Mouse (Mus musculus): ENCODE data around the gene Olfr1535. TPM values are rescaled to one million over a fixed set of nuclear protein-coding genes. Genes with fewer than 3 reads are reported as not detected.
A peak's percentile ranks its signal among the peaks of the same experiment; 100 is the strongest.

Olfr1535 gene
- 0.04 TPM in 1 of 2 replicates, not detected in the other for polyA plus RNA-seq (2016; fragmentation: Nextera tagmentation; extraction: Ambion mirVana)

DNA sequence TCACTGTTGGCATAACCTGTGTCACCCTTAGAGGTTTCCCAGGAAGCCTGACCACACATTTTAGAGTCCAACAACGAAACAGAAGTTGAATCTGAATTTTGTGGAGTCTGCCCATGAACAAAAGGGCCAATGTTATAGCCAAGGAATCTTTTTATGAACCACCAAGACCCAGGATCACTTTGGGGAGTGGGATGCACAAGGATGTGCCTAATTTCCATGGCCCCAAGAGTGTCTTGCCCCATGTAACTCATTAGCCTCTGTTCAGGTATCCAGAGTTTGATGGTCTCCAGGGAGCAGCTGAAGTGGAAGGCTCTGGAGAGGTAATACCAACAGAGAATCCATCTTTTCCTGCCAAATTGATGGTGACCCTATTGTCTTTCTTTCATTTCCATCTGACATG lies at the start of gene Olfr1535:
Gene Olfr1535 (minus strand): TSS at position 101 of the 400 bp plus-strand sequence.
- 52% methylated on average over 1 of the region's 1 CpGs for WGBS
- no peak for DNase-seq (ENCODE audit: low spot score)
- no peaks in the 10 kb centered on the region for H3K27me3 ChIP-seq (ENCODE audit: insufficient read depth, poor library complexity, severe bottlenecking)
- no peak within 1 kb of the TSS for H3K4me3 ChIP-seq
- H3K4me1 ChIP-seq: no peaks in the 10 kb centered on the region
- no peak within 1 kb of the TSS for H3K27ac ChIP-seq
- H3K9me3 ChIP-seq: no peaks in the 10 kb centered on the region
- no peaks in the 10 kb centered on the region for H3K36me3 ChIP-seq

GRCm38 (mm10) chr13:21591618-21592017 lies 31.9 kb upstream of the Olfr1535 start:
- no peak overlapping the region for H3K4me3 ChIP-seq
- no peaks in the 10 kb centered on the region for H3K4me1 ChIP-seq
- no peaks in the 10 kb centered on the region for H3K27me3 ChIP-seq (ENCODE audit: insufficient read depth, poor library complexity, severe bottlenecking)
- H3K27ac ChIP-seq: no peak overlapping the region
- no peaks in the 10 kb centered on the region for H3K36me3 ChIP-seq
- WGBS: 44% methylated on average over 2 of the region's 2 CpGs
- no peaks in the 10 kb centered on the region for H3K9me3 ChIP-seq
- no peak for DNase-seq (ENCODE audit: low spot score)

DNA sequence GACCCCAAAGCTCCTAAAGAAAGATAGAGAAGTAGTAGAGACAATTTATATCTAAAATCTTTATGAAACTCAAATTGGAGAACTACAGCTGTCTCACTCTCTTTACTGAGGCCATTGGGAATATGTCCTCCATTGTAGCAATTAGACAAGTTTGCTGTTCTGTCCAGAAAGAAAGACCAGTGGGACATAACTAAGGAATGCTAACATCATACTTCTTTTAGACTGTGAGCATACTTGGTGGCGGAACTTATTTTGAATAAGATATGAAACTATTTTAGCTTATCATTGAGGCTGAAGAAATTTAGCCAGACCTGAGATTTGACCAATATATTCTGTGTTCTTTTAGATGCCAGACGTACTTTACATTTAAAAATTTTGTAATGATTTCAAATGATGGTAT lies 22.0 kb upstream of the Olfr1535 start, which contains the start of gene Olfr1364:
Gene Olfr1364 (minus strand): TSS at position 101 of the 400 bp plus-strand sequence.
- no peak within 1 kb of the TSS for H3K4me3 ChIP-seq
- no peaks in the 10 kb centered on the region for H3K9me3 ChIP-seq
- H3K27me3 ChIP-seq (ENCODE audit: insufficient read depth, poor library complexity, severe bottlenecking): no peaks in the 10 kb centered on the region
- no peaks in the 10 kb centered on the region for H3K36me3 ChIP-seq
- no peak for DNase-seq (ENCODE audit: low spot score)
- WGBS: 83% methylated on average over 2 of the region's 2 CpGs
- H3K4me1 ChIP-seq: no peaks in the 10 kb centered on the region
- H3K27ac ChIP-seq: no peak within 1 kb of the TSS

GRCm38 (mm10) chr13:21550416-21551110 lies 9.1 kb downstream of the Olfr1535 start:
- H3K9me3 ChIP-seq: no peaks in the 10 kb centered on the region
- 53% methylated on average over 3 of the region's 3 CpGs for WGBS
- no peak overlapping the region for H3K27ac ChIP-seq
- H3K27me3 ChIP-seq (ENCODE audit: insufficient read depth, poor library complexity, severe bottlenecking): no peaks in the 10 kb centered on the region
- DNase-seq (ENCODE audit: low spot score): no peak
- H3K4me3 ChIP-seq: no peak overlapping the region
- H3K36me3 ChIP-seq: no peaks in the 10 kb centered on the region
- H3K4me1 ChIP-seq: no peaks in the 10 kb centered on the region

DNA sequence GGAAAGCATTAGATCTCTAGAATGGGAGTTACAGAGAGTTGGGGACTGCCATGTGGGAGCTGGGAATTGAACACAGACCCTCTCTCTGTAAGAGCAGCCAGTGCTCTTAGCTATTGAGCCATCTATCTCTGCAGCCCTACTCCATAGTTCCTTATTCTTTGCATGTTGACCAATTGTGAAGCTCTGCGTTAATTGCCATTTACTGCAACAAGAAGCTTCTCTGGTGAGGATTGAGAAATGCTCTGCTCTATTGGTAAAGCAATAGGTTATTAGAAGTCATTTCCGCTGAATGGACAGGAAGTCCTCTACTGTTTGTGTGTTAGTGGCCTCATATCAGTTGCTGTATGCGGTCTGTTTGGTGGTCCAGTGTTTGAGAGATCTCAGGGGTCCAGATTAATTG lies 10.2 kb downstream of the Olfr1535 start:
- WGBS: 86% methylated on average over 3 of the region's 3 CpGs
- Histone ChIP-seq H3K27me3 (ENCODE audit: insufficient read depth, poor library complexity, severe bottlenecking) (no peaks in the 10 kb centered on the region), H3K27ac (no peak overlapping the region), H3K4me3 (no peak overlapping the region), H3K9me3 (no peaks in the 10 kb centered on the region), H3K36me3 (no peaks in the 10 kb centered on the region), H3K4me1 (no peaks in the 10 kb centered on the region)
- DNase-seq (ENCODE audit: low spot score): no peak

GRCm38 (mm10) chr13:21542708-21543107 lies 17.0 kb downstream of the Olfr1535 start, which contains the start of gene Olfr1366:
TSS of gene Olfr1366 (minus strand) at chr13:21542808.
- no peak for DNase-seq (ENCODE audit: low spot score)
- WGBS: 39% methylated on average over 1 of the region's 1 CpGs
- Histone ChIP-seq H3K9me3 (no peaks in the 10 kb centered on the region), H3K4me1 (no peaks in the 10 kb centered on the region), H3K36me3 (no peaks in the 10 kb centered on the region), H3K4me3 (no peak within 1 kb of the TSS), H3K27me3 (ENCODE audit: insufficient read depth, poor library complexity, severe bottlenecking) (no peaks in the 10 kb centered on the region), H3K27ac (no peak within 1 kb of the TSS)

DNA sequence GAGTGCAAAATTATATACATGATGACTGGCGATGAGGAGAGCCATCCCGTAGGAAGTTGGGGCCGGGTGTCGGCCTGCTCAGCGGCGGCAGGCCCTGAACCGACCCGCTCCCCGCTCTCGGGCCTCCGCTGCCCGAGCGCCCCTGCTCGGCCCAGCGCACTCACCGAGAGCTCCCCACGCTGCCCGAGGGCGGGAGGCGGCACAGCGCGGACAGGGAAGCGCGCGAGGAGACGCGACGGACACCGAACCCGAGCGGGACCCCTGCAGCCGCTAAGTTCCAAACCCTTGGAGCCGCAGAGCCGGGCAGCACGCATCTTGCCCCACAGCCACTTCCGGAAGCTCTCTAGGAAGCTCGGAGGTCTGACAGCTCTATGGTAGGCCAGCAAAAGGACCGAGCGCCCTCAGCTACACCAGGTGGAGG lies 28.9 kb downstream of the Olfr1535 start, which contains the start of gene Zkscan8:
Gene Zkscan8 (minus strand): TSS at position 340 of the 421 bp plus-strand sequence.
- peak; percentile 96 for DNase-seq (ENCODE audit: low spot score)
- Histone ChIP-seq H3K9me3 (no peaks in the 10 kb centered on the region), H3K4me3 (peak within 1 kb of the TSS; percentile 98), H3K27me3 (ENCODE audit: insufficient read depth, poor library complexity, severe bottlenecking) (no peaks in the 10 kb centered on the region), H3K4me1 (peaks cover 3% of the 10 kb centered on the region; the same call in 1 of the 2 replicates), H3K27ac (peak within 1 kb of the TSS; percentile 99), H3K36me3 (peaks cover 12% of the 10 kb centered on the region)
- WGBS: under 1% methylated on average over 39 of the region's 39 CpGs

DNA sequence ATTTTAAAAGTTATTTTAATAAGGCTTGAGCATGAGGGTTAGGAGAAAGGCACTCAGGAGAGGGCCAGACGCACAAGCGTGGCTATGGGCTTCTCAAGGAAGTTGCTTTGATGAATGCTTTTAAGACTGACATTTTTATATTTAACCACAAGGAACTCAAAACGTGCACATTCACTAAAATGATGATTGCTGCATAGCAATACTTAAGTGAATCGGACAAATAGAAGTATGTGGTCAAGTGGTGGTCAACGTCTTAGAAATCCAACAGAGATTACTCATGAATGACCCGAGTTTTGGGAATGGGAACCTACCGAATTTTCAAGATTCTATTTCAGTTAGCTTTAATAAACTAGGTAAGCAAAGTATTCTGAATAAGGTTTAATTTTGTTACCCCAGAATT lies 29.6 kb downstream of the Olfr1535 start:
- Histone ChIP-seq H3K4me3 (peak overlapping the region; percentile 98), H3K36me3 (peaks cover 19% of the 10 kb centered on the region), H3K27me3 (ENCODE audit: insufficient read depth, poor library complexity, severe bottlenecking) (no peaks in the 10 kb centered on the region), H3K27ac (no peak overlapping the region; the same call in 1 of the 2 replicates), H3K4me1 (peaks cover 3% of the 10 kb centered on the region; the same call in 1 of the 2 replicates), H3K9me3 (no peaks in the 10 kb centered on the region)
- DNase-seq (ENCODE audit: low spot score): no peak
- WGBS: 48% methylated on average over 7 of the region's 7 CpGs

DNA sequence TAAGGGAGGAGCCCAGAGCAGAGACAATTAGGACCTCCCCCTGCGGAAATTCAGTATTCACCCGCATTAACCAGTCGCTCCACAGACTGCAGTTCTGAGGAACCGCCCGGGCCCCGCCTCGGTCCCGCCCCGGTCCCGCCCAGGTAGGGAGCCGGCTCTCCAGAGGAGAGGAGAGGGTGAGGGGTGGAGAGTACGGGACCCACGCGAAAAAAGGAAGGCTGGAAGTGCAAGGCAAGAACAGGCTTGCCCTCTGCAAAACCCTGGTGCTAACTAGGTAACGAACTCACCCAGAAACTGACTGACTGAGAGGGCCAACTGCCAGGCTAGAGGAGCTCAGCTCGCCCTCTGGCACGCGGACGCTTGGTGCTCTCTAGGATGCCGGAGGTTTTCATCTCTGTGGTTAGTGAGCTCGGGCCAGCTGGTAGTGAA lies 53.5 kb downstream of the Olfr1535 start:
- H3K27me3 ChIP-seq (ENCODE audit: insufficient read depth, poor library complexity, severe bottlenecking): no peaks in the 10 kb centered on the region
- DNase-seq (ENCODE audit: low spot score): peak; percentile 97
- peak overlapping the region; percentile 65 for H3K4me3 ChIP-seq
- no peaks in the 10 kb centered on the region for H3K36me3 ChIP-seq
- under 1% methylated on average over 21 of the region's 21 CpGs for WGBS
- 0 out of 2 replicates have a peak, but pooled peaks cover 3% of the 10 kb centered on the region for H3K4me1 ChIP-seq
- no peaks in the 10 kb centered on the region for H3K9me3 ChIP-seq
- H3K27ac ChIP-seq: peak overlapping the region; percentile 86

Other genes with a start within 250 kb of the Olfr1535 start
- gene Gpx6, start 247.8 kb downstream of the Olfr1535 start, polyA plus RNA-seq (2016; fragmentation: Nextera tagmentation; extraction: Ambion mirVana): not detected in 2 replicates
- not detected in 2 replicates for gene Olfr1367, start 213.0 kb downstream of the Olfr1535 start, polyA plus RNA-seq (2016; fragmentation: Nextera tagmentation; extraction: Ambion mirVana)
- gene Zscan12, start 197.1 kb downstream of the Olfr1535 start, polyA plus RNA-seq (2016; fragmentation: Nextera tagmentation; extraction: Ambion mirVana): 8.9 and 12.5 TPM in 2 replicates
- gene Zkscan3, start 157.1 kb downstream of the Olfr1535 start, polyA plus RNA-seq (2016; fragmentation: Nextera tagmentation; extraction: Ambion mirVana): 69.4 and 78.6 TPM in 2 replicates
- 2.5 and 2.9 TPM in 2 replicates for gene Pgbd1, start 118.8 kb downstream of the Olfr1535 start, polyA plus RNA-seq (2016; fragmentation: Nextera tagmentation; extraction: Ambion mirVana)
- gene Zscan26, start 106.2 kb downstream of the Olfr1535 start, polyA plus RNA-seq (2016; fragmentation: Nextera tagmentation; extraction: Ambion mirVana): 22.7 and 27.5 TPM in 2 replicates
- gene Nkapl, start 91.4 kb downstream of the Olfr1535 start, polyA plus RNA-seq (2016; fragmentation: Nextera tagmentation; extraction: Ambion mirVana): 2.0 and 2.4 TPM in 2 replicates
- 2.0 and 2.1 TPM in 2 replicates for gene Zkscan4, start 81.0 kb downstream of the Olfr1535 start, polyA plus RNA-seq (2016; fragmentation: Nextera tagmentation; extraction: Ambion mirVana)
- gene Gm10065, start 80.5 kb downstream of the Olfr1535 start, polyA plus RNA-seq (2016; fragmentation: Nextera tagmentation; extraction: Ambion mirVana): not detected in 2 replicates
- 0.21 and 0.53 TPM in 2 replicates for gene AK157302, start 64.7 kb downstream of the Olfr1535 start, polyA plus RNA-seq (2016; fragmentation: Nextera tagmentation; extraction: Ambion mirVana)
- 9.0 and 11.6 TPM in 2 replicates for gene Gm11273, start 58.5 kb downstream of the Olfr1535 start, polyA plus RNA-seq (2016; fragmentation: Nextera tagmentation; extraction: Ambion mirVana)
- gene Zkscan8, start 28.8 kb downstream of the Olfr1535 start, polyA plus RNA-seq (2016; fragmentation: Nextera tagmentation; extraction: Ambion mirVana): 5.3 and 7.3 TPM in 2 replicates
- gene Olfr1366, start 17.1 kb downstream of the Olfr1535 start, polyA plus RNA-seq (2016; fragmentation: Nextera tagmentation; extraction: Ambion mirVana): 0.05 and 0.07 TPM in 2 replicates
- gene Olfr1364, start 21.9 kb upstream of the Olfr1535 start, polyA plus RNA-seq (2016; fragmentation: Nextera tagmentation; extraction: Ambion mirVana): not detected in 2 replicates
- gene Olfr1362, start 54.1 kb upstream of the Olfr1535 start, polyA plus RNA-seq (2016; fragmentation: Nextera tagmentation; extraction: Ambion mirVana): not detected in 2 replicates
- gene Olfr11, start 82.6 kb upstream of the Olfr1535 start, polyA plus RNA-seq (2016; fragmentation: Nextera tagmentation; extraction: Ambion mirVana): not detected in 2 replicates
- gene Olfr1361, start 103.5 kb upstream of the Olfr1535 start, polyA plus RNA-seq (2016; fragmentation: Nextera tagmentation; extraction: Ambion mirVana): not detected in 2 replicates
- not detected in 2 replicates for gene Olfr1360, start 117.5 kb upstream of the Olfr1535 start, polyA plus RNA-seq (2016; fragmentation: Nextera tagmentation; extraction: Ambion mirVana)
- gene Olfr1359, start 138.2 kb upstream of the Olfr1535 start, polyA plus RNA-seq (2016; fragmentation: Nextera tagmentation; extraction: Ambion mirVana): not detected in 2 replicates
- gene Hist1h2bl, start 156.2 kb upstream of the Olfr1535 start, polyA plus RNA-seq (2016; fragmentation: Nextera tagmentation; extraction: Ambion mirVana): 1.4 TPM in 1 of 2 replicates, not detected in the other
- gene Hist1h2ai, start 156.5 kb upstream of the Olfr1535 start, polyA plus RNA-seq (2016; fragmentation: Nextera tagmentation; extraction: Ambion mirVana): 6.3 and 11.7 TPM in 2 replicates
- 3.7 and 3.8 TPM in 2 replicates for gene Hist1h3h, start 157.8 kb upstream of the Olfr1535 start, polyA plus RNA-seq (2016; fragmentation: Nextera tagmentation; extraction: Ambion mirVana)
- gene Hist1h2bm, start 162.2 kb upstream of the Olfr1535 start, polyA plus RNA-seq (2016; fragmentation: Nextera tagmentation; extraction: Ambion mirVana): 2.4 and 3.7 TPM in 2 replicates
- 2.0 TPM in 1 of 2 replicates, not detected in the other for gene Hist1h4j, start 175.2 kb upstream of the Olfr1535 start, polyA plus RNA-seq (2016; fragmentation: Nextera tagmentation; extraction: Ambion mirVana)
- gene Hist1h4k, start 190.6 kb upstream of the Olfr1535 start, polyA plus RNA-seq (2016; fragmentation: Nextera tagmentation; extraction: Ambion mirVana): 2.4 and 3.8 TPM in 2 replicates
- gene Hist1h2ak, start 193.9 kb upstream of the Olfr1535 start, polyA plus RNA-seq (2016; fragmentation: Nextera tagmentation; extraction: Ambion mirVana): 6.7 and 8.3 TPM in 2 replicates
- 1.2 and 3.0 TPM in 2 replicates for gene Hist1h2bn, start 194.2 kb upstream of the Olfr1535 start, polyA plus RNA-seq (2016; fragmentation: Nextera tagmentation; extraction: Ambion mirVana)
- gene Hist1h1b, start 220.7 kb upstream of the Olfr1535 start, polyA plus RNA-seq (2016; fragmentation: Nextera tagmentation; extraction: Ambion mirVana): 12.2 and 12.8 TPM in 2 replicates
- gene Hist1h3i, start 223.5 kb upstream of the Olfr1535 start, polyA plus RNA-seq (2016; fragmentation: Nextera tagmentation; extraction: Ambion mirVana): 51.2 and 119 TPM in 2 replicates
- 4.6 and 7.6 TPM in 2 replicates for gene Hist1h2an, start 227.3 kb upstream of the Olfr1535 start, polyA plus RNA-seq (2016; fragmentation: Nextera tagmentation; extraction: Ambion mirVana)
- gene Hist1h2bp, start 227.6 kb upstream of the Olfr1535 start, polyA plus RNA-seq (2016; fragmentation: Nextera tagmentation; extraction: Ambion mirVana): 1.00 and 1.6 TPM in 2 replicates

All from heart, embryonic 10.5 days (tissue).